Mouse (Mus musculus) ES-E14 (cell line): ENCODE measurements around the gene Arv1. TPM values are rescaled to one million over a fixed set of nuclear protein-coding genes. Genes with fewer than 3 reads are reported as not detected.

Experiments
- DNase-seq: peaks from one replicate; pipeline ENCODE4 v3.0.0-alpha.2; 2013; ENCODE audit warnings: low read depth, low spot score
- H3K27ac ChIP-seq: 2 replicates; pipeline ENCODE4 v1.5.1; 2012; ENCODE audit warnings: low read depth, mild to moderate bottlenecking, low read length, moderate library complexity, mixed read lengths; ENCODE audit not compliant: poor library complexity, insufficient read depth, severe bottlenecking
- H3K36me3 ChIP-seq: 2 replicates; pipeline ENCODE4 v1.6.1; 2012; ENCODE audit warnings: mild to moderate bottlenecking, low read length, moderate library complexity, mixed read lengths; ENCODE audit not compliant: control insufficient read depth, poor library complexity, insufficient read depth, severe bottlenecking
- H3K4me1 ChIP-seq, 2 experiments: fragments of 150-350 bp in 1 of 2; sonication (generic) in 1 of 2; 2 replicates each; pipeline ENCODE4 v1.6.1; 2012; ENCODE audit warnings: low read length in 2 of 2, mild to moderate bottlenecking in 1 of 2, mixed read lengths in 1 of 2; ENCODE audit not compliant: control insufficient read depth in 2 of 2, insufficient read depth in 2 of 2, poor library complexity in 1 of 2
- H3K4me3 ChIP-seq, 2 experiments: fragments of 150-350 bp in 1 of 2; sonication (generic) in 1 of 2; 2 replicates each; pipeline ENCODE4 v1.5.1; 2012; ENCODE audit warnings: low read length in 2 of 2, low read depth in 1 of 2, mild to moderate bottlenecking in 1 of 2, mixed read lengths in 1 of 2; ENCODE audit not compliant: insufficient read depth in 1 of 2, poor library complexity in 1 of 2, severe bottlenecking in 1 of 2
- H3K9ac ChIP-seq: 2 replicates; pipeline ENCODE4 v1.6.1; 2012; ENCODE audit warnings: low read depth, mild to moderate bottlenecking, low read length, mixed read lengths; ENCODE audit not compliant: poor library complexity, insufficient read depth, severe bottlenecking
- H3K9me3 ChIP-seq: fragments of 150-350 bp; sonication (generic); 2 replicates; pipeline ENCODE4 v1.6.1; 2012; ENCODE audit warnings: low read depth, mild to moderate bottlenecking, low read length; ENCODE audit not compliant: control insufficient read depth, insufficient read depth
- CHD2 ChIP-seq: IDR thresholded peaks from 2 replicates; pipeline ENCODE4 v1.6.1; 2014; ENCODE audit warnings: mild to moderate bottlenecking, low read depth, low read length, inconsistent platforms
- HCFC1 ChIP-seq: IDR thresholded peaks from 2 replicates; pipeline ENCODE4 v1.6.1; 2012; ENCODE audit warnings: low read length, inconsistent platforms, borderline replicate concordance; ENCODE audit not compliant: insufficient read depth
- MAFK ChIP-seq: IDR thresholded peaks from 2 replicates; pipeline ENCODE4 v1.6.1; 2014; ENCODE audit warnings: mild to moderate bottlenecking, low read depth, low read length, inconsistent platforms; ENCODE audit not compliant: insufficient read depth
- ZC3H11A ChIP-seq: IDR thresholded peaks from 2 replicates; pipeline ENCODE4 v1.6.1; 2012; ENCODE audit warnings: low read depth, mild to moderate bottlenecking, inconsistent platforms, low read length, borderline replicate concordance
- ZNF384 ChIP-seq: IDR thresholded peaks from 2 replicates; pipeline ENCODE4 v1.6.1; 2012; ENCODE audit warnings: low read depth, low read length, inconsistent platforms
- in situ Hi-C, 2 experiments: fragments of 600-800 bp; cut with MboI; formaldehyde crosslinking; loops; one replicate each; pipeline ENCODE4 v1.15.1; 2025; ENCODE audit warnings: low sequenced_read_pairs in 2 of 2, inconsistent platforms in 1 of 2; ENCODE audit not compliant: unreplicated experiment in 2 of 2
- total RNA-seq: library from RNA; depleted of rRNA; stranded (reverse); fragments of 300-350 nt; gene quantifications from 2 replicates; pipeline ENCODE4 v1.2.3, GENCODE M21; 2012

Gene Arv1
- total RNA-seq, 1 experiment: 25.1 TPM

GRCm38 (mm10) chr8:124691706-124692105 is 30.2 kb upstream of the Arv1 start:
- H3K9me3 ChIP-seq: no peaks in the 10 kb centered on the region
- in situ Hi-C loops: no loop called here
- no peak overlapping the region for H3K27ac ChIP-seq
- TF ChIP-seq HCFC1 (no peak), ZNF384 (no peak), CHD2 (no peak), ZC3H11A (no peak), MAFK (no peak)
- H3K4me3 ChIP-seq: no peak overlapping the region
- no peak overlapping the region for H3K9ac ChIP-seq
- H3K36me3 ChIP-seq: peaks cover 37% of the 10 kb centered on the region
- no peaks in the 10 kb centered on the region for H3K4me1 ChIP-seq
- DNase-seq: no peak

GRCm38 (mm10) chr8:124695424-124696100 is 26.4 kb upstream of the Arv1 start:
- in situ Hi-C loops: no loop called here
- TF ChIP-seq CHD2: no peak
- TF ChIP-seq HCFC1: no peak
- no peak for TF ChIP-seq ZC3H11A
- no peak for TF ChIP-seq ZNF384
- no peak for TF ChIP-seq MAFK
- H3K9ac ChIP-seq: no peak overlapping the region
- H3K9me3 ChIP-seq: no peaks in the 10 kb centered on the region
- DNase-seq: no peak
- no peak overlapping the region for H3K4me3 ChIP-seq
- H3K36me3 ChIP-seq: peaks cover 51% of the 10 kb centered on the region
- no peak overlapping the region for H3K27ac ChIP-seq
- no peaks in the 10 kb centered on the region for H3K4me1 ChIP-seq

DNA sequence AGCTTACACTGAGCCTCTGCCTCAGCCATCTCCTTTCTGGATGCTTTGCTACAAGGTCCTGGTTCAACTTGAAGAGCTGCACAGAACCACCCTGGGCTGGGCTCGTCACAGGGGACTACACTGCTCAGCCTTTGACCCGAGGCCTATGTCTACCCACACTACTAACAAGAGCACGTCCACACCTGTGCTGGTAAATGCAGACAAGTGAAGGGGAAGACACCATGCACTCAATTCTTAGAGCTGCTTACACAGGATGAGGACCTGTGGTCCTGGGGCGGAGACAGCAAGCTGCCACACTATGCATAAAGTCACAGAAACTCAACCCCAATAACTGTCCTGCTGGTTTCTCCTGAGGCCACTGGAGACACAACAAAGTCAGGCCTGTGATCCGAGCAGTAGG is 21.7 kb upstream of the Arv1 start:
- TF ChIP-seq HCFC1: no peak
- no peak for TF ChIP-seq CHD2
- TF ChIP-seq MAFK: no peak
- no peak for TF ChIP-seq ZNF384
- no peak for TF ChIP-seq ZC3H11A
- no peak for DNase-seq
- Histone ChIP-seq H3K9ac (no peak overlapping the region), H3K4me3 (no peak overlapping the region), H3K9me3 (no peaks in the 10 kb centered on the region), H3K36me3 (peaks cover 46% of the 10 kb centered on the region), H3K4me1 (no peaks in the 10 kb centered on the region), H3K27ac (no peak overlapping the region)
- in situ Hi-C loops: no loop called here

DNA sequence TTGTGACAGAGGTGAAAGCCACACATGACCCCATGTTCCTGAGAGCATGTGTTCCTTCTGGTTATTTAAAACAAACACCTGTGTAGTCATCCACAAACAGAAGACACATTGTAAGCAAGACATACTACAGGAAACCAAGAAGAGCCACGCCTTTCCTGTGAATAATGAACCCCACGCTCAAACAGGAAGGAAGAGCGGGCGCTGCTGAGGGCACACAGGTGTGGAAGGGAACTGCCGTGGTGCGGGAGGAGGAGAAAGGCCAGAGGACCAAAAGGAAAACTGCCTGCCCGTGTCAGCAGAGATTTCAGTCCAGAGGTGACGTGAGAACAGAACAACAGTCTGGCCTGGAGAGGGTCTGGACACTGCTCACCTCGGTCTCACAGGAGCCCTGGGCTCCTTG is 20.9 kb upstream of the Arv1 start:
- no peak overlapping the region for H3K9ac ChIP-seq
- no peak for DNase-seq
- H3K4me3 ChIP-seq: no peak overlapping the region
- H3K4me1 ChIP-seq: peaks cover 0 to 3% of the 10 kb centered on the region in 2 experiments; a peak in 1 of 4 replicates
- H3K36me3 ChIP-seq: peaks cover 45% of the 10 kb centered on the region
- H3K27ac ChIP-seq: no peak overlapping the region
- TF ChIP-seq CHD2: no peak
- no peak for TF ChIP-seq MAFK
- no peak for TF ChIP-seq HCFC1
- TF ChIP-seq ZNF384: no peak
- TF ChIP-seq ZC3H11A: no peak
- in situ Hi-C loops: no loop called here
- H3K9me3 ChIP-seq: no peaks in the 10 kb centered on the region

GRCm38 (mm10) chr8:124702183-124702582 is 19.8 kb upstream of the Arv1 start:
- peaks cover 47% of the 10 kb centered on the region for H3K36me3 ChIP-seq
- peaks cover 0 to 5% of the 10 kb centered on the region in 2 experiments; a peak in 2 of 4 replicates for H3K4me1 ChIP-seq
- in situ Hi-C loops: no loop called here
- H3K4me3 ChIP-seq: no peak overlapping the region
- TF ChIP-seq ZNF384 (no peak), MAFK (no peak), CHD2 (no peak), ZC3H11A (no peak)
- DNase-seq: no peak
- no peak overlapping the region for H3K27ac ChIP-seq
- H3K9me3 ChIP-seq: no peaks in the 10 kb centered on the region
- no peak overlapping the region for H3K9ac ChIP-seq
